Mouse (Mus musculus) regulatory T cell (primary cell): ENCODE results near the gene Tctex1d4.

ENCODE experiments used
- in situ Hi-C: fragments of 300-600 bp; cut with MboI, MseI; formaldehyde crosslinking; loops from one replicate; pipeline ENCODE4 v1.15.1; 2025; ENCODE audit warnings: high pct_unique_total_duplicates

Gene Tctex1d4

GRCm38 (mm10) chr4:117136034-117136433 lies 9.4 kb downstream of the Tctex1d4 start:
- in situ Hi-C loops = loop anchor here (25.0 kb wide), 1 partner anchor 1976 kb away; the partner anchor contains the start of gene Slc2a1

- in situ Hi-C loops = loop anchor here (25.0 kb wide), 1 partner anchor 1974 kb away; the partner anchor contains the start of gene Slc2a1
Measured at GRCm38 (mm10) chr4:117138295-117139216, 12.0 kb downstream of the Tctex1d4 start.

GRCm38 (mm10) chr4:117139217-117139612 lies 12.6 kb downstream of the Tctex1d4 start:
- in situ Hi-C loops = loop anchor here (25.0 kb wide), 1 partner anchor 1973 kb away; the partner anchor contains the start of gene Slc2a1

- in situ Hi-C loops = loop anchor here (5.0 to 25.0 kb wide), 2 partner anchors 143 to 1972 kb away; partner anchors contain the start of genes Hectd3 and Slc2a1
Measured at GRCm38 (mm10) chr4:117140613-117141012, 14.0 kb downstream of the Tctex1d4 start.

GRCm38 (mm10) chr4:117143023-117143422 lies 16.4 kb downstream of the Tctex1d4 start:
- in situ Hi-C loops = loop anchor here (5.0 to 25.0 kb wide), 2 partner anchors 146 to 1969 kb away; partner anchors contain the start of genes Hectd3 and Slc2a1

GRCm38 (mm10) chr4:117145248-117145647 lies 18.7 kb downstream of the Tctex1d4 start:
- in situ Hi-C loops = loop anchor here (25.0 kb wide), 1 partner anchor 1967 kb away; the partner anchor contains the start of gene Slc2a1

GRCm38 (mm10) chr4:117146176-117146575 lies 19.6 kb downstream of the Tctex1d4 start:
- in situ Hi-C loops = loop anchor here (25.0 kb wide), 1 partner anchor 1966 kb away; the partner anchor contains the start of gene Slc2a1

- in situ Hi-C loops = loop anchor here (25.0 kb wide), 1 partner anchor 1964 kb away; the partner anchor contains the start of gene Slc2a1
Measured at GRCm38 (mm10) chr4:117148047-117148713, 21.6 kb downstream of the Tctex1d4 start.

- in situ Hi-C loops = loop anchor here (25.0 kb wide), 1 partner anchor 1963 kb away; the partner anchor contains the start of gene Slc2a1
Measured at GRCm38 (mm10) chr4:117148815-117149214, 22.2 kb downstream of the Tctex1d4 start.

- in situ Hi-C loops = loop anchor here (25.0 kb wide), 1 partner anchor 1963 kb away; the partner anchor contains the start of gene Slc2a1
Measured at GRCm38 (mm10) chr4:117149291-117150211, 23.0 kb downstream of the Tctex1d4 start.

GRCm38 (mm10) chr4:117150212-117150733 lies 23.7 kb downstream of the Tctex1d4 start:
- in situ Hi-C loops = no loop called here

- in situ Hi-C loops = no loop called here
Measured at GRCm38 (mm10) chr4:117151416-117151815, 24.8 kb downstream of the Tctex1d4 start.

- in situ Hi-C loops = no loop called here
Measured at GRCm38 (mm10) chr4:117152714-117153113, 26.1 kb downstream of the Tctex1d4 start.

- in situ Hi-C loops = no loop called here
Measured at GRCm38 (mm10) chr4:117155020-117155791, 28.6 kb downstream of the Tctex1d4 start.

GRCm38 (mm10) chr4:117155792-117156355 lies 29.3 kb downstream of the Tctex1d4 start, which contains the start of gene Rps8:
TSS of gene Rps8 (minus strand) at chr4:117156243.
- in situ Hi-C loops = no loop called here

- in situ Hi-C loops = no loop called here
Measured at GRCm38 (mm10) chr4:117156372-117156771, 29.8 kb downstream of the Tctex1d4 start.

GRCm38 (mm10) chr4:117159666-117160065 lies 33.1 kb downstream of the Tctex1d4 start:
- in situ Hi-C loops = no loop called here

- in situ Hi-C loops = no loop called here
Measured at GRCm38 (mm10) chr4:117161183-117161582, 34.6 kb downstream of the Tctex1d4 start.

GRCm38 (mm10) chr4:117169936-117170335 lies 43.3 kb downstream of the Tctex1d4 start:
- in situ Hi-C loops = no loop called here
